Mouse (Mus musculus): ENCODE results near the gene Vapb.

GRCm38 (mm10) chr2:173755433-173756144 lies 18.3 kb downstream of the Vapb start:
- no peak for TF ChIP-seq CTCF (conservative IDR thresholded peaks at IDR 0.05; ENCODE audit: low read length)
- TF ChIP-seq NANOG (IDR thresholded peaks at IDR 0.05; ENCODE audit: borderline replicate concordance, low read length) = no peak
- TF ChIP-seq POU5F1 (IDR thresholded peaks at IDR 0.05; ENCODE audit: borderline replicate concordance, low read length) = no peak

All from E14TG2a.4 (cell line).